Mouse (Mus musculus) forebrain, embryonic 16.5 days (tissue): ENCODE data around the gene Tmem178b. TPM values are rescaled to one million over a fixed set of nuclear protein-coding genes. Genes with fewer than 3 reads are reported as not detected.

Source experiments
- ATAC-seq: fragments of 200-750 bp; cut with Nextera tagmentation; 2 replicates; pipeline ENCODE4 v1.8.0; 2017; ENCODE audit warnings: mild to moderate bottlenecking, moderate library complexity
- H3K27ac ChIP-seq: fragments of 300-500 bp; sonication (generic); 2 replicates; pipeline ENCODE4 v1.5.1; 2014; ENCODE audit warnings: low read length, control low read depth
- H3K27me3 ChIP-seq: fragments of 300-500 bp; sonication (generic); replicated peaks from 2 replicates; pipeline ENCODE4 v1.6.1; 2014; ENCODE audit warnings: low read length; ENCODE audit not compliant: control insufficient read depth, insufficient read depth
- H3K36me3 ChIP-seq: fragments of 300-500 bp; sonication (generic); 2 replicates; pipeline ENCODE4 v1.6.1; 2014; ENCODE audit not compliant: control insufficient read depth, insufficient read depth
- H3K4me1 ChIP-seq: fragments of 300-500 bp; sonication (generic); replicated peaks from 2 replicates; pipeline ENCODE4 v1.6.1; 2014; ENCODE audit warnings: low read length; ENCODE audit not compliant: control insufficient read depth, insufficient read depth
- H3K4me2 ChIP-seq: fragments of 300-500 bp; sonication (generic); 2 replicates; pipeline ENCODE4 v1.6.1; 2014; ENCODE audit warnings: mild to moderate bottlenecking, low read length, control low read depth
- H3K4me3 ChIP-seq: fragments of 300-500 bp; sonication (generic); replicated peaks from 2 replicates; pipeline ENCODE4 v1.5.1; 2014; ENCODE audit warnings: mild to moderate bottlenecking, low read length, control low read depth
- H3K9ac ChIP-seq: fragments of 300-500 bp; sonication (generic); replicated peaks from 2 replicates; pipeline ENCODE4 v1.6.1; 2014; ENCODE audit warnings: low read depth, low read length, control low read depth
- H3K9me3 ChIP-seq: fragments of 300-500 bp; sonication (generic); 2 replicates; pipeline ENCODE4 v1.6.1; 2016; ENCODE audit warnings: low read length; ENCODE audit not compliant: control insufficient read depth
- WGBS: fragments of 180-500 bp; shearing (Covaris S2); extraction: QIAGEN DNeasy Blood & Tissue Kit; methylation state at CpG from one replicate; pipeline ENCODE4 v1.1.7; 2014; 5-methylcytosine and 5-hydroxymethylcytosine counted together
- polyA plus RNA-seq: library from polyadenylated mRNA; unstranded; fragments of >200 nt; fragmentation: Nextera tagmentation; extraction: Ambion mirVana; gene quantifications from 2 replicates; pipeline ENCODE4 v1.2.1, GENCODE M21; 2015

Tmem178b gene
- polyA plus RNA-seq, 1 experiment from 2014 or later = 32.2 TPM

DNA sequence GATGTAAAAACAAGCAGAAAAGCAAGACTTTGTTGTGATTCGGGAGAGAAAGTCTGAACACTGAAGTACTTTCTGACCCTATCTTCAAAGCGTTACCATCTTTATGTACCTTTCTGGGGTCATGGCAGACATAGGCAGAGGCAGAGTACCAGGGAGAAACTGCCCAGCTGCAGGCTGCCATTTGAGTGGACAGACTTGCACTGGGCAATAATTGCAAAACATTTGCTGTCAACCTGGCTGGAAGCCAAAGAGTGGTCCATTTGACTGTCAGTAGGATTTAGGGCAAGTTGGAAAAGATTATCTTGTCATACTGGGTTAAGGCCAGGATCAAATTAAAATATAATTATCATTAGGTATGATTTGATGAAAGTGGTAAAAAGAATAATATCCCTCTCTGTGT lies 247.1 kb downstream of the Tmem178b start:
- H3K9ac ChIP-seq = no peak overlapping the region
- H3K4me1 ChIP-seq = peaks cover 10% of the 10 kb centered on the region
- no peak overlapping the region for H3K4me2 ChIP-seq
- H3K36me3 ChIP-seq = no peaks in the 10 kb centered on the region
- H3K27ac ChIP-seq = no peak overlapping the region
- no peak for ATAC-seq
- no peaks in the 10 kb centered on the region for H3K9me3 ChIP-seq
- H3K4me3 ChIP-seq = no peak overlapping the region
- no peaks in the 10 kb centered on the region for H3K27me3 ChIP-seq
- WGBS = 87% methylated on average over 2 of the region's 2 CpGs

DNA sequence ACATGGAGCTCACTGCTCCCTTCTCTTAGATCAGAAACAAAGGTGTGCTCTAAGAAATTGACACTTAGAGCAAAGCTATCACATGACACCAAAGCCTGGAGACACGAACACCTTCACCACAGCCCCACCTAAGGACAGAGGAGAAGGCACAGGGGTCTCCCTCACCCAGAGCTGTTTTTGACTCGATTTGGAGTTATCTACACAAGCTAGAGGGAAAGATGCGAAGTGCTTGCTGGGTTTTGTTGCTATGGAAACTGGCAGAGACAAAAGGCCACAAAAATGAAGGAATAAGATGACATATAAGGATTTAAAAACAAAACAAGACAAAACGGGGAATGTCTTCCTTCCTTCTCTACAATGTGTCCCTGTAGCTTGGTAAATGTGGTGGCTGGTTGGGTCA lies 248.4 kb downstream of the Tmem178b start:
- Histone ChIP-seq H3K4me3 (no peak overlapping the region), H3K36me3 (no peaks in the 10 kb centered on the region), H3K27ac (peak overlapping the region; percentile 44; the same call in 1 of the 2 replicates), H3K4me1 (peaks cover 16% of the 10 kb centered on the region), H3K9ac (no peak overlapping the region), H3K9me3 (no peaks in the 10 kb centered on the region), H3K27me3 (no peaks in the 10 kb centered on the region), H3K4me2 (no peak overlapping the region)
- peak; percentile 57 for ATAC-seq
- 28% methylated on average over 4 of the region's 4 CpGs for WGBS

GRCm38 (mm10) chr6:40123070-40123690 lies 250.1 kb downstream of the Tmem178b start:
- WGBS = 51% methylated on average over 12 of the region's 12 CpGs
- peak; percentile 54; the same call in 1 of the 2 replicates for ATAC-seq
- H3K27ac ChIP-seq = no peak overlapping the region

DNA sequence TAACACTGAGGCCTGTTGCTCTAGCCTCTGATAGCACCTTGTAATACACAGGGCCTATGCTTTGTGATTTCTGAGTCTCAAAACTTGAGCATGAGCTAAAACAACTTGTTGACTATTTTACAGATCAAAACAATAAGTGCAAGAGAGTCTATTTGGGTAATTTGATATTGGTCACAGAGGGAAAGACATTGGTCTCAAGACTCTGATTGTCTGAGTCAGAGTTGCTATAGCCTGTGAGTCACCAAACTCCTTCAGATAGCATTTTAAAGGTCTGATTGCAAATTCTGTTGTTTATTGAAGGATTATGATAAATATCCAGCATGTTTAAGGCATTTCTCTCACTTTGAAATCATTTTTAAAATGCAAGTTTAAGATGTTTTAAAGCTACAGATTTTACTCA lies 250.9 kb downstream of the Tmem178b start:
- Histone ChIP-seq H3K9me3 (no peaks in the 10 kb centered on the region), H3K36me3 (no peaks in the 10 kb centered on the region), H3K4me2 (no peak overlapping the region), H3K9ac (no peak overlapping the region), H3K4me3 (no peak overlapping the region), H3K27me3 (no peaks in the 10 kb centered on the region), H3K4me1 (peaks cover 16% of the 10 kb centered on the region), H3K27ac (no peak overlapping the region)
- ATAC-seq = no peak

More at GRCm38 (mm10) chr6:40123070-40123690, 250.1 kb downstream of the Tmem178b start:
- no peaks in the 10 kb centered on the region for H3K36me3 ChIP-seq
- no peaks in the 10 kb centered on the region for H3K27me3 ChIP-seq
- H3K9ac ChIP-seq = no peak overlapping the region
- H3K4me3 ChIP-seq = no peak overlapping the region
- no peak overlapping the region for H3K4me2 ChIP-seq
- H3K9me3 ChIP-seq = no peaks in the 10 kb centered on the region
- peaks cover 16% of the 10 kb centered on the region for H3K4me1 ChIP-seq

DNA sequence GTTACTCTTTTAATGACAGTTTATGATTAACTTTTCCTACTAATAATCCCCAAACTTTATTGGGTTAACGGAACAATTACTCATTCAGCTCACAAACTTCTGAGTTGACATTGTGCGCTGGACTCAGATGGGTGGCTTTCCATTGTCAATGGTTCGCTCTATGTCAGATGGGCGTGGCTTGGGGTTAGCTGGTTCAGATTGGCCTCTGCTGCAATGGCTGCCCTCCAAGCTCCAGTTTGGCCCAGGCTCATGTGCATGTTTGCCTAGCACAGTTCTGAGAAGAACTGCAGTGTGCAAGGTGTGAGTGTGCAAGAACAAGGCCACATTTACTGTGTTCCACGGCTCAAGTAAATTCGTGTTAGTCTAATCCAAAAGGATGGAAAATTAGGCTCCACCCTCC lies 255.6 kb downstream of the Tmem178b start:
- Histone ChIP-seq H3K9ac (no peak overlapping the region), H3K36me3 (no peaks in the 10 kb centered on the region), H3K4me1 (peaks cover 6% of the 10 kb centered on the region), H3K4me3 (no peak overlapping the region), H3K9me3 (no peaks in the 10 kb centered on the region), H3K4me2 (no peak overlapping the region), H3K27ac (no peak overlapping the region), H3K27me3 (no peaks in the 10 kb centered on the region)
- ATAC-seq = no peak
- WGBS = 83% methylated on average over 6 of the region's 6 CpGs

- no peak for ATAC-seq
- H3K27ac ChIP-seq = no peak overlapping the region
- WGBS = 100% methylated on average over 1 of the region's 1 CpGs
Measured at GRCm38 (mm10) chr6:40131936-40132335, 258.9 kb downstream of the Tmem178b start.

DNA sequence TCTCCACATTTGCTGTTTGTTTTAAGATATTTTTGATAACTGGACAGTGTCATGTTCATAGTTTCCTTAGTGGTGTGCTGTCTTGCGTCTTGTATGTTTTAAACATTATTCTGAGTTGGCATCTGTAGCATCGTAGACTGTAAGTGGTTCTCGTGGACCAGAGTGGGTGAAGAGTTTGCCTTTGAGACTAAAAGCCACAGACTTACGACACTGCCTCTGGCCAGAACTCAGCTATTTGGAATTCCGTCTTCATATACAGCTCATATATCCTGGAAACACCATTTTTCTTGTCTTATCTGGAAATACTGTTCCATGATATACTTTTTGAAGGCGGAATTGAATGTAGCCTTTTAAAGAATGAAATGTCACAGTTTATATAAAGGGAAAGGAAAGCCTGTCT lies 260.4 kb downstream of the Tmem178b start:
- H3K4me3 ChIP-seq = no peak overlapping the region
- no peak overlapping the region for H3K4me2 ChIP-seq
- no peaks in the 10 kb centered on the region for H3K9me3 ChIP-seq
- H3K27ac ChIP-seq = no peak overlapping the region
- no peak overlapping the region for H3K9ac ChIP-seq
- no peaks in the 10 kb centered on the region for H3K36me3 ChIP-seq
- no peaks in the 10 kb centered on the region for H3K27me3 ChIP-seq
- ATAC-seq = no peak
- 92% methylated on average over 6 of the region's 6 CpGs for WGBS
- peaks cover 14% of the 10 kb centered on the region for H3K4me1 ChIP-seq

More at GRCm38 (mm10) chr6:40131936-40132335, 258.9 kb downstream of the Tmem178b start:
- no peak overlapping the region for H3K4me2 ChIP-seq
- H3K9me3 ChIP-seq = no peaks in the 10 kb centered on the region
- H3K4me1 ChIP-seq = peaks cover 3% of the 10 kb centered on the region; the same call in 1 of the 2 replicates
- no peaks in the 10 kb centered on the region for H3K27me3 ChIP-seq
- no peaks in the 10 kb centered on the region for H3K36me3 ChIP-seq
- no peak overlapping the region for H3K4me3 ChIP-seq
- H3K9ac ChIP-seq = no peak overlapping the region

GRCm38 (mm10) chr6:40135716-40136115 lies 262.6 kb downstream of the Tmem178b start:
- no peak overlapping the region for H3K4me3 ChIP-seq
- ATAC-seq = no peak
- WGBS = 85% methylated on average over 6 of the region's 6 CpGs
- peaks cover 14% of the 10 kb centered on the region for H3K4me1 ChIP-seq
- no peak overlapping the region for H3K4me2 ChIP-seq
- no peaks in the 10 kb centered on the region for H3K9me3 ChIP-seq
- H3K9ac ChIP-seq = no peak overlapping the region
- no peaks in the 10 kb centered on the region for H3K36me3 ChIP-seq
- H3K27me3 ChIP-seq = no peaks in the 10 kb centered on the region
- no peak overlapping the region for H3K27ac ChIP-seq

- H3K4me3 ChIP-seq = no peak overlapping the region
- H3K36me3 ChIP-seq = no peaks in the 10 kb centered on the region
- no peak overlapping the region for H3K4me2 ChIP-seq
- 10% methylated on average over 6 of the region's 6 CpGs for whole genome bisulfite sequencing
- H3K9ac ChIP-seq = no peak overlapping the region
- ATAC-seq = peak; percentile 56
- no peaks in the 10 kb centered on the region for H3K27me3 ChIP-seq
- peaks cover 14% of the 10 kb centered on the region for H3K4me1 ChIP-seq
- H3K9me3 ChIP-seq = no peaks in the 10 kb centered on the region
- H3K27ac ChIP-seq = no peak overlapping the region
Measured at GRCm38 (mm10) chr6:40137346-40137745, 264.3 kb downstream of the Tmem178b start.
